Mouse (Mus musculus): ENCODE measurements around the gene Cd48.
"Not testable (repeated sequence)": the region's sequence is repeated elsewhere in the genome, so short reads cannot be mapped to it uniquely, and the experiment has no call there.

The Cd48 gene

GRCm38 (mm10) chr1:171693918-171694317 is 12.1 kb downstream of the Cd48 start:
- in situ Hi-C loops (cut with MboI; ENCODE audit: low sequenced_read_pairs), result no loop called here

GRCm38 (mm10) chr1:171698983-171699382 is 17.2 kb downstream of the Cd48 start:
- in situ Hi-C loops (cut with MboI; ENCODE audit: low sequenced_read_pairs), result no loop called here

DNA sequence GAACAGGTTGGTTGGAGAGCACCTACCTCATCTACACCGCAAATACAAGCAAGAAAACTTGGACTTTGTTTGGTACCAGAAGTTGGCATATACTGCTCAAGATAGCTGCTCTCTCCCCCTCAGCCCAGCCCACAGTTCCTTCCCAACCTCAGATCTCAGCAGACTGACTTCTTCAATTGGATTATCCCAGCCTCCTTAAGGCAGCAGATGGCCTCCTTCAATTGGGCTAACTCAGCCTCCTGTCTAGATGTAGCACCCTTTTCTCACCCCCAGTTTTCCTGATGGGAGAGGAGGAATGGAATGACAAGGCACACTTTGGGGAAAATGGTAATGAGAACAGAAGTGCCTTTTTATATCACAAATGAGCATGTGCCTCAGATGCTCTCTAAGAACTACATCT is 31.9 kb downstream of the Cd48 start:
- in situ Hi-C loops (cut with MboI; ENCODE audit: low sequenced_read_pairs), result not testable (repeated sequence)

DNA sequence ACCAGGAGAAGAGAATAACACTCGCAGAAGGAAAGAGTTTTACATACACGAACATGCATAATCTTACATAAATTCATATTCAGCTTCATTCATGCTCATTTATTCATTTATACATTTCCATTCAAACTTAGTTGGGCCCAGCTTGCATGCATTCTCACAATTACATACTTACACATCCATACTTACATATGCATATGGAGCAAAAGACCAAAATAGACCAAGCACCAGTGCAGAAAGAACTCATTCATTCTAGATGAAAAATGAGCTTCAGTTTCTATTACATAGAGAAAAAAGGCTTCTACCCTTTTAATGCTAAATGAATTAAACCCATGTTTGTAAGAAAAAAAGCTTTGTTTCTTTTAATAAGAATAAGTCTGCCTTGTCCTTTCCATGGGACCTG is 33.6 kb downstream of the Cd48 start:
- in situ Hi-C loops (cut with MboI; ENCODE audit: low sequenced_read_pairs), result no loop called here

- in situ Hi-C loops (cut with MboI; ENCODE audit: low sequenced_read_pairs), result no loop called here
Observed at GRCm38 (mm10) chr1:171716232-171716631, 34.4 kb downstream of the Cd48 start.

DNA sequence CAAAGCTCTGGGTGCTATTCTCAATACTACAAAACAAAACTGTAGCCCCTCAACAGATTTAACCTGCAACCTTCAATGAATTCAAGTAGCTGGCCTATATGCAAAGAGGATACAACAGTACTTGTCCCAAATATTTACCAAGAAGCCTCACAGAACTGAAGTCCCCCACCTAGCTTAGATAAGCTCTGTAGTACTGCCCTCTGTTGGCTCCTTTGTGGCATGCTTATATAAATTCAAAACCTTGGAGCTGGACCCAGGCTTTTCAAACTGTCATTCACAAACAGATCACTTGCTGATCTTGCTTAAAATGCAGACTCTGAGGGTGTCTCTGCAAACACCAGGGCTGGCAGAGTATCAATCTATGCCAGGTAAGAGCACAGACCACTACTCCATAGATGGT is 49.4 kb downstream of the Cd48 start:
- in situ Hi-C loops (cut with MboI; ENCODE audit: low sequenced_read_pairs), result no loop called here

GRCm38 (mm10) chr1:171734898-171735297 is 53.1 kb downstream of the Cd48 start:
- in situ Hi-C loops (cut with MboI; ENCODE audit: low sequenced_read_pairs), result no loop called here

DNA sequence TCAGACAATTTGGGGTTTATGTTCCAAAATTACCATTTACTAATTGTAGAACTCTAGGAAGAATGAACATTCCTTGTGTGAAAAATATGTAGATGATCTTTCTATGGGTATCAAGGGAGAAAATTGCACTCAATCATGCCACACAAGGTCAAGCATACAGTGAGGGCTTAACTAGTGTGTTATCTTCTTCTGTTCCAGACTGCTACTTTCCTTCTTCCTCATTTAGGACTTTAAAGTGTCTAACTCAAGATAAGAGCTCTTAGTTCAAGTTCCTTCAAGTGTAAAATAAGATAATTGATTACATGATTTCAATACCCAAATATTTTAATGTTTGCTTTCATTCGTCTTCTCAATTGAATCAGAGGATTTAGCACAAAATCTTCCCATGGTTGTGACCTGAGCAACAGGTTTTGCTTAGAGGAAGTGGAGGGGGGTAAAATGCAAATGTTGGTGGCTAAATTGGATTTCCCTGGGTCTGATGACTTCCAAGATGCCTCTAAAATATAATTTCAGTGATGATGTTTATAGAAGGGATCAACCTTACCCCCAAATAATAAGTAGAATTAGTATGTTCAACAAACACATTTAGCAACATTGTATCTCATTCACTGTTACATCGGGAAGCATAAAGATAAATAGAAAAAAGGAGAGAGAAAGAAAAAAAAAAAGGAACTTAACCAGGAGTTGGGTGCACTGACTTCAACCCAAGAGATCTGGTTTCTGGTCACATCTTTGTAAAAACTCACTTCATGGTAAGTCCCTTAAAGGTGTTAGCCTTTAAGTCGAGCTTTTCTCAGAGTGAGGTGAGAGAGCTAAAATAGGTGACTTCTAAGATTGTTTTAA is 66.5 kb downstream of the Cd48 start:
- in situ Hi-C loops (cut with MboI; ENCODE audit: low sequenced_read_pairs), result no loop called here
